Mouse (Mus musculus) limb, embryonic 14.5 days (tissue): Measurements from ENCODE around the gene Glg1. TPM values are rescaled to one million over a fixed set of nuclear protein-coding genes. Genes with fewer than 3 reads are reported as not detected.

Experiments
- ATAC-seq: fragments of 200-750 bp; cut with Nextera tagmentation; 2 replicates; pipeline ENCODE4 v1.8.0; 2017; ENCODE audit warnings: low read depth, moderate number of reproducible peaks, moderate TSS enrichment; ENCODE audit not compliant: low FRiP score
- DNase-seq: peaks from one replicate; pipeline ENCODE4 v3.0.0-alpha.2; 2015; ENCODE audit warnings: low spot score
- H3K27ac ChIP-seq: fragments of 300-500 bp; sonication (generic); replicated peaks from 2 replicates; pipeline ENCODE4 v1.5.1; 2014; ENCODE audit warnings: low read depth, mild to moderate bottlenecking, low read length, moderate library complexity, mixed read lengths
- H3K27me3 ChIP-seq: fragments of 300-500 bp; sonication (generic); 2 replicates; pipeline ENCODE4 v1.6.1; 2014; ENCODE audit warnings: low read length, mixed read lengths; ENCODE audit not compliant: control insufficient read depth, insufficient read depth
- H3K36me3 ChIP-seq: fragments of 300-500 bp; sonication (generic); 2 replicates; pipeline ENCODE4 v1.6.1; 2014; ENCODE audit warnings: mild to moderate bottlenecking, low read length, moderate library complexity, mixed read lengths; ENCODE audit not compliant: control insufficient read depth, insufficient read depth
- H3K4me1 ChIP-seq: fragments of 300-500 bp; sonication (generic); 2 replicates; pipeline ENCODE4 v1.6.1; 2014; ENCODE audit warnings: antibody characterized with exemption, low read length, mixed read lengths; ENCODE audit not compliant: control insufficient read depth, insufficient read depth
- H3K4me2 ChIP-seq: fragments of 300-500 bp; sonication (generic); replicated peaks from 2 replicates; pipeline ENCODE4 v1.6.1; 2014; ENCODE audit warnings: low read depth, mild to moderate bottlenecking, low read length, moderate library complexity; ENCODE audit not compliant: severe bottlenecking
- H3K4me3 ChIP-seq: fragments of 300-500 bp; sonication (generic); replicated peaks from 2 replicates; pipeline ENCODE4 v1.5.1; 2014; ENCODE audit warnings: low read length
- H3K9ac ChIP-seq: fragments of 300-500 bp; sonication (generic); 2 replicates; pipeline ENCODE4 v1.6.1; 2014; ENCODE audit warnings: mild to moderate bottlenecking, low read depth, low read length, moderate library complexity; ENCODE audit not compliant: severe bottlenecking
- H3K9me3 ChIP-seq: fragments of 300-500 bp; sonication (generic); 2 replicates; pipeline ENCODE4 v1.6.1; 2016; ENCODE audit warnings: low read length; ENCODE audit not compliant: control insufficient read depth
- POLR2A ChIP-seq: fragments of 200-500 bp; IDR thresholded peaks from 2 replicates; pipeline ENCODE4 v1.8.0; 2012; ENCODE audit warnings: inconsistent platforms, mild to moderate bottlenecking, moderate library complexity, borderline replicate concordance; ENCODE audit not compliant: insufficient read depth, insufficient read length; ENCODE audit errors: extremely low read depth
- WGBS: fragments of 180-500 bp; shearing (Covaris S2); extraction: QIAGEN DNeasy Blood & Tissue Kit; methylation state at CpG from one replicate; pipeline ENCODE4 v1.1.7; 2014; 5-methylcytosine and 5-hydroxymethylcytosine counted together
- polyA plus RNA-seq, 2 experiments: library from polyadenylated mRNA; depleted of rRNA in 1 of 2; stranded (reverse) in 1 of 2; unstranded in 1 of 2; fragments of >200 nt; fragmentation: Nextera tagmentation in 1 of 2; extraction: Ambion mirVana in 1 of 2; gene quantifications; 2 replicates each; pipeline versions ENCODE4 v1.2.1 to v1.2.3; 2012 to 2014

Glg1 gene
- polyA plus RNA-seq, 2 experiments = 59.9 to 106 TPM

DNA sequence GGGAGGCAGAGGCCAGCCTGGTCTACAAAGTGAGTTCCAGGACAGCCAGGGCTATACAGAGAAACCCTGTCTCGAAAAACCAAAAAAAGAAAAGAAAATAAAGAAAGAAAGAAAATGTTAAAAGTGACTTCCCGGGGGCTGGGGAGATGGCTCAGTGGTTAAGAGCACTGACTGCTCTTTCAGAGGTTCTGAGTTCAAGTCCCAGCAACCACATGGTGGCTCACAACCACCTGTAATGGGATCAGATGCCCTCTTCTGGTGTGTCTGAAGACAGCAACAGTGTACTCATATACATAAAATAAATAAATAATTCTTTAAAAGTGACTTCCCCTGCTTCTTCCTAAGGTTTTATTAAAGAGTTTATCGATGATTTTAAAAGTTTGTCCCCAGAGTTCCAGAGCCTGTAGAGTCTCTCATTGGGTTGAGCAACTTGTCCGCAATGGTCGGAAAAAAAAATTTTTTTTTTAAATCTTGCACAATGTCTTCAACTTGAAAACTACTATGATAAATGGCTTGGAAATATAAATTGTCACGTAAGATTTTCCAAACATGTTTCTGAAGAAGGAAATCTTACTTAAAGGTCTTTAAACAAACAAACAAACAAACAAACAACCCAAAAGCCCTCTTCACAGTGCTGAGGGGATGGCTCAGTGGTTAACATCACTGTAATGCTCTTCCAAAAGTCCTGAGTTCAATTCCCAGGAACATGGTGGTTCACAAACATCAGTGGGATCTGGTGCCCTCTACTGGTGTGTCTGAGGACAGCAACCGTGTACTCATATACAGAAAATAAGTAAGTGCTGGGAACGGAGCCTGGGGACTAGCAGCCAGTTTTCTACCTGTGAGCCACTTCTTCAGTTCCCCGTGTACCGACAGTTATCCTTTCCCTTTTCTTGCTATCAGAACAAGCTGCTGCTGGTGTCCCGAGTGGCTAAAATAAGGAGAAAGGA is 41.9 kb upstream of the Glg1 start:
- DNase-seq = no peak
- 66% methylated on average over 11 of the region's 11 CpGs for WGBS
- peak overlapping the region; percentile 55; the same call in 1 of the 2 replicates for H3K27ac ChIP-seq

DNA sequence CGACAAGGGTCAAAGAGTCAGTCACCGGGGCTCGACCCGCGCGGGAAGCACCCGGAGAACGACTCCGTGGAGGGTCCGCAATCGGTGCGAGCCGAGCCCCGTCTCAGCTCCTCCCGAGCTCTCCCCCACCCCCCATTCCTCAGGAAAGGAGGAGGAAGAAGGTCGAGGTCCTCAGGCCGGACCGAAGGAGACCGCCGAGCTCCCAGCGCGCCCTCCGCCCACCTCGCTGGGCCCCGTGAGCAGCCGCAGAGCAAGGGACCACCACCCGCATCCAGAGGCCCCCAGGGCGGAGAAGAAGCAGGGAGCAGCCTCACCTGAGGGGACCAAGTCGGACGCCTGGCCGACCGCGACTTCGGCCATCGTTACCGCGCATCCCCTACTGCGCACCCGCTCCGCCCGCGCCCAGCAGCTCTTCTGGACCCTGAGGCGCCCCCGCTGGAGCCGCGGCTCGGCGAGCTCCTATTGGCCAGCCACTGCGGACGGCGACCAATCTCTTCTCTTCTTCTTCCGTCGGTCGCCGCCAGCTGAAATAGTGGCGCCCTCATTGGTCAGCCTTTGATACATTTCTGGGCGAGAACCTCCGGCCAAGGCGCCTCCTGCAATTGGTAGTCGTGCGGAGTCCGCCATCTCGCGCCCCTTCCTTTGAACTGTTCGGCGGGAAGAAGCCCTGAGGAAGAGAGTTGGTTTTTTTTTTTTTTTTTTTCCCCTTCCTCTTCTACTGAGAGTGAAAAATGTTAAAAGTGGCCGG is 41.0 kb upstream of the Glg1 start, which contains the start of gene Rfwd3:
Gene Rfwd3, minus strand, starts transcription at position 402 of the 748 bp plus-strand sequence.
- H3K36me3 ChIP-seq = peaks cover 19% of the 10 kb centered on the region
- H3K4me1 ChIP-seq = 0 out of 2 replicates have a peak, but pooled peaks cover 2% of the 10 kb centered on the region
- H3K9me3 ChIP-seq = no peaks in the 10 kb centered on the region
- H3K9ac ChIP-seq = peak within 1 kb of the TSS; percentile 85
- peak within 1 kb of the TSS; percentile 84 for H3K27ac ChIP-seq
- no peaks in the 10 kb centered on the region for H3K27me3 ChIP-seq
- H3K4me2 ChIP-seq = peak within 1 kb of the TSS; percentile 66
- ATAC-seq (peak; percentile 99), DNase-seq (peak; percentile 98)
- peak; percentile 48; the same call in 1 of the 2 replicates for TF ChIP-seq POLR2A
- under 1% methylated on average over 42 of the region's 67 CpGs for WGBS
- peak within 1 kb of the TSS; percentile 93 for H3K4me3 ChIP-seq

More for the DNA sequence above, 41.9 kb upstream of the Glg1 start:
- H3K4me2 ChIP-seq = peak overlapping the region; percentile 40; the same call in 1 of the 2 replicates
- peaks cover 11% of the 10 kb centered on the region for H3K36me3 ChIP-seq
- no peaks in the 10 kb centered on the region for H3K9me3 ChIP-seq
- 0 out of 2 replicates have a peak overlapping the region, but pooled peaks have one; percentile 21 for H3K9ac ChIP-seq
- peak overlapping the region; percentile 93 for H3K4me3 ChIP-seq
- no peak for ATAC-seq
- H3K4me1 ChIP-seq = 0 out of 2 replicates have a peak, but pooled peaks cover 2% of the 10 kb centered on the region
- TF ChIP-seq POLR2A = no peak
- no peaks in the 10 kb centered on the region for H3K27me3 ChIP-seq

DNA sequence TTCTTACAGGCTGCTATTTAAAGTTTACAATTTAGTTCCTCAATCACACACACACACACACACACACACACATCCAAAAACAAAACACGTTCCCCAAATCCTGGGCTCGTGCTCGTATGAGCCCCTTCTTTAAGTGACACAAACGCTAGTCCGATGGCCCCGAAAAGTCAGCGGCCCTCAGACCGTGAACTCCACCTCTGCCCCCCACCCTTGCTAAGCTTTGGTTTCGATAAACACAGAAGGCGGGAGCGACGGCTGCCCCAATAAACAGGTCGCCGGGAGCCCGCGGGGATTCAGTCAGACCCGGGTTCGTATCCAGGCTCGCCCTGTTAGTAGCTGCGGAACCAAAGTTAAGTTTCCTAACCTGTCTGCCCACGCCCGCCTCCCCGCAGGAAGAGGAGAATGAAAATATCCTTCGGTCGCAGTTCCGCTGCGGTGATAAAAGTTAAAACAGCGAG is 40.4 kb upstream of the Glg1 start:
- TF ChIP-seq POLR2A = no peak
- Histone ChIP-seq H3K9me3 (no peaks in the 10 kb centered on the region), H3K4me1 (0 out of 2 replicates have a peak, but pooled peaks cover 2% of the 10 kb centered on the region), H3K27me3 (no peaks in the 10 kb centered on the region), H3K27ac (peak overlapping the region; percentile 84), H3K9ac (peak overlapping the region; percentile 85), H3K4me3 (peak overlapping the region; percentile 93), H3K4me2 (peak overlapping the region; percentile 66), H3K36me3 (peaks cover 24% of the 10 kb centered on the region)
- under 1% methylated on average over 28 of the region's 28 CpGs for whole genome bisulfite sequencing
- peak; percentile 54 for DNase-seq
- no peak for ATAC-seq

DNA sequence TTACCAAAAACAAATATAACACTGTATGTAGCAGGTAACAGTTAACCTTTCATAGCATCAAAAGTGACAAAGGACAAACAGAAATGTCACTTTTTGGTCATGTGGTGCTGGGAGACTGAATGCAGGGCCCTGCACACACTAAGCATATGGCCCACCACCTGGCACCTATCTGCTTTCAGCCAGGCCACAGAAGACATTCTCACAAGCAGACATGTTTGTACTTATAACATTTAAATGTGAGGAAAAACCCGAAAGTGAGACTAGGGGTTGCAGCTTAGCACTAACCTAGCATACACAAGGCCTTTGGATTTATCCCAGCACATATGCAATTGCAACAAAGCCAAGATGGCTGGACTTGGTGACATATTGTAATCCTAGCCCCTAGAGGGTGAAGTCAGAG is 39.0 kb upstream of the Glg1 start:
- ATAC-seq = no peak

DNA sequence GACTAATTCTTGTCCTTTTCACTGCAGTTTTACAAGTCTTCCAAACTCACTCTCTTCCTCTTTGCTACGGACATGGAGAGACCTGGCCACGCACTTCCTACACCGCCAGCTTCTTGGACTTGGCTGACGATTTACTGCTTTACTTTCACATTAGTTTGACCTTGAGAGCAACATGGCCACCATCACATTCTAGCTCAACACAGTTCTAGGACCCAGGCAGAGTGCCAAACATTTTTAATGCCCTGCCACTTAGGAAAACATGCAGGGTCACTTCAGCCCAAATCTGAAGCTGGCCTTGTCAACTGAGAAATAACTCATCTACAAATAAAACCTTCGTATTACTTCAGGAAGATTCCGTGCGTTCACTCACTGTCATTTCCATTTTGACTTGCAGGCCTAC is 32.7 kb upstream of the Glg1 start:
- Histone ChIP-seq H3K27ac (no peak overlapping the region), H3K9ac (no peak overlapping the region), H3K36me3 (peaks cover 89% of the 10 kb centered on the region), H3K9me3 (no peaks in the 10 kb centered on the region), H3K27me3 (no peaks in the 10 kb centered on the region), H3K4me3 (no peak overlapping the region), H3K4me2 (no peak overlapping the region), H3K4me1 (no peaks in the 10 kb centered on the region)
- no peak for TF ChIP-seq POLR2A
- DNase-seq (no peak), ATAC-seq (no peak)
- 97% methylated on average over 7 of the region's 7 CpGs for WGBS

More for the DNA sequence above, 39.0 kb upstream of the Glg1 start:
- Histone ChIP-seq H3K4me1 (0 out of 2 replicates have a peak, but pooled peaks cover 2% of the 10 kb centered on the region), H3K9ac (0 out of 2 replicates have a peak overlapping the region, but pooled peaks have one; percentile 5), H3K4me2 (no peak overlapping the region; the same call in 1 of the 2 replicates), H3K9me3 (no peaks in the 10 kb centered on the region), H3K27ac (no peak overlapping the region), H3K36me3 (peaks cover 37% of the 10 kb centered on the region), H3K4me3 (no peak overlapping the region), H3K27me3 (no peaks in the 10 kb centered on the region)
- no peak for DNase-seq
- TF ChIP-seq POLR2A = no peak
- 83% methylated on average over 1 of the region's 1 CpGs for WGBS
